Mouse (Mus musculus) T-cell, adult 2 months (primary cell): Measurements from ENCODE around the gene Gas2l2.
A peak's percentile ranks its signal among the peaks of the same experiment; 100 is the strongest.

Experiments used
- DNase-seq: peaks from one replicate; pipeline ENCODE4 v3.0.0; 2022; ENCODE audit warnings: low spot score

The Gas2l2 gene

DNA sequence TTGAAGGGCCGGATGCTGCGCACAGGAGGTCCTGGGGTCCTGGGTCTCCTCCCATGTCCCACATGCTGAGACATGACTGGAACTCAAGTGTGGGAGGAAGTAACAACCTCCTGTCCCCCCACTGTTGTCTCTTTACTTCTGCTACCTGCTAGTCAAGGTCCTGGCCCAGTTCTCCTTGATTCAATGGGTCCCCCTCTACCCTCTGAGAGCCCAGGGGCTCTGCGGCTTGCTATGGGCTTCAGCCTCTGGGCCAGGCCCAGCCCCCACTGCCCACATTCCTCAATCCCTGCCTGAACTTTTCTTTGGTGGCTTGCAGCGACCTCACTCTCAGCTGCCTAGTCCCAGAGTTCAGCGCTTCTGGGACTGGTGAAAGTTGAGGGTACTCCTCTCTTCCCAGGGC lies at the start of gene Gas2l2:
Gene Gas2l2 (minus strand): TSS at position 101 of the 400 bp plus-strand sequence.
- DNase-seq, result no peak

DNA sequence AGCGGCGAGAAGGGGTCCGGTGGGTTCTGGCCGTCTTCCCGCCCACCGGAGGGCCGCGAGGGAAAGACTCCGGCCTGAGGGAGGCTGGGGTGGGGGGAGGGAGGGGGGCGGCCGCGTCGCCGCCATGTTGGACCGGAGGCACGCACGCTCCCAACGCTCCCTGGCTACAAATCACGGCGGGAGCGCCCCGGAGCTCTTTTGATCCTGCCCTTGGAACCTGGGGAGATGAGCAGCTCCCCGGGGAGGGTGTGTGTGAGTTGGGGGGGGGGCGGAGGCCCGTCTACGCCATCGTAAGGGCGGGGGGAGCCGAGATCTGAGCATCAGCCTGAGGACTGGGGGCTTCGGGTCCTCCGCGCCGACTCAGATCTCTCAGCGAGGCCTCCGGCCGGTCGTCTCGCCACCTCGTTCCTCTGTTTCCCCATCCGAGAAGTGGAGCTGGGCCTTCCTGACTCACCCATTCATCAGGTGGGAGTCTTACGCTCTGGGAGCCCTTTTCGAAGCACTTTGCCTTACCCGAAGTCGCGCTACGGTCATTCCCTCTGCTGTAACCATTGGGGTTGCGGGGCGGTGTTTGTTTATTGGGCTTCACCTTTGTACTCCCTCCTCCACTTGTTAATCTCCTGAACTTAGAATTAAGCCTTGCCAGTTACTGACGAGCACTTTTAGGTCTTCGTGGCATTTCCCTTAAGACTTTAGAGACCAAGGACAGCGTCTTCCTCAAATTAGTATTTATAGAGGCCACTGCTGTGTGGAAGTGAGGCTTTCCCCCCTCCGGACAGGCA lies 44.2 kb upstream of the Gas2l2 start:
- DNase-seq, result peak; percentile 11

DNA sequence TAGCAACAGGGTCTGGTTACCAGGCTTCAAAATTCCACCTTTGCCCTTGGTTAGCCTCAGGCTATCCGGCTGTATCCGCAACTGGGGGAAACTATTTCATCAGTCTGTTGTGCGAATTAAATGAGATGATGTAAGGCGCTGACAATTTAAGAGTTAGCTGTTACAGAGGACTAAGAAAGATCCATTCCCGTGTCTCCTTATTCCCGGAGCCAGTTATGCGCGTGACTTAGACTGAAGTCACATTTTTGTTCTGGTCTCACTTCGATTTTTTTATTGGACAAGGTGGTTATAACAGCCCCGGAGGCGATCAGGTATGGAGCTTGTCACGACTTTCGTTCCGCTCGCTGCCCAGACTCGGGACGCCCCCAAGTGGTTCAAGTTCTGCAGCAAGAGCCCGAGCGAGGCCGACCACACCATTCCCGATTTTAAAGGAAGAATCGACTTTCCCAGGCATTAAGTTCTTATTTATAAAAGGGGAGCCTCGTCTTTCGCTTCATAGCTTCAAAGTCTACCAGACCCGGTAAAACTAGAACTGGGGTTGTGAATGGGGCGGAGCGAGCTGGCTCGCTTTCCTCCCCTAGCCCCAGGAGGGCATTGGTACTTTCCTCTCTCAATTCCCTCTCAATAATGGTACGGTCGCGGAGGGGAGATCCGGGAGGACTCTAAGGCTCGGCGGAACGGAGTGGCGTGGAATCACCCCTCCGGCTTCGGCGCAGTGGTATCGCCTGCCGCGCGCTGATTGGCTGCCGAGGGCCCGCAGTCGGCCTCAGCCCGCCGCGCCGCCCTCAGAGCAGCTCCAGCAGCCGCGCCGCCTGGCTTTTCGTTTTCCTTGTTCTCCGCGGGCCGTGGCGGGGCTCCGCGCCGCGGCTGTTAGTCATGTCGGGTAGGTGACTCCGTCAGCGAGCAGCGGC lies 43.3 kb upstream of the Gas2l2 start, which contains the start of gene Taf15:
Gene Taf15 (plus strand): TSS at position 763 of the 911 bp plus-strand sequence.
- peak; percentile 98 for DNase-seq

DNA sequence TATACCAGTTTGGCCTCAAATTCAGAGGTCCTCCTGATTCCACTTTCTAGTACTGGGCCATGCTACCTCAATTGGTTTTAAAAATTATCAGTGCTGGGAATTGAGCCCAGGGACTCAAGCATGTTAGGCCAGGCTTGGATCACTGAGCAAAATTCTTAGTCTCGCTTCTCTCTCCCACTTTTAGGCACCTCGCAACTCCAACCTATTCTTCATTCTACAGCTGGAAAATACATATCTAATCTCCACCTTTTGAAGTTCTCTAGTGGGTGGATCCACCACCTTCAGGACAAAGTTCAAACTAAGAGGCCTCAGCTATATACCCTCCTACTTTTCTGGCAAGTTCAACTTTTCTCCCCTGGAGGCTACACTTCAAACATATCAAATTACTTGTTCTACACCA lies 42.5 kb upstream of the Gas2l2 start:
- no peak for DNase-seq

DNA sequence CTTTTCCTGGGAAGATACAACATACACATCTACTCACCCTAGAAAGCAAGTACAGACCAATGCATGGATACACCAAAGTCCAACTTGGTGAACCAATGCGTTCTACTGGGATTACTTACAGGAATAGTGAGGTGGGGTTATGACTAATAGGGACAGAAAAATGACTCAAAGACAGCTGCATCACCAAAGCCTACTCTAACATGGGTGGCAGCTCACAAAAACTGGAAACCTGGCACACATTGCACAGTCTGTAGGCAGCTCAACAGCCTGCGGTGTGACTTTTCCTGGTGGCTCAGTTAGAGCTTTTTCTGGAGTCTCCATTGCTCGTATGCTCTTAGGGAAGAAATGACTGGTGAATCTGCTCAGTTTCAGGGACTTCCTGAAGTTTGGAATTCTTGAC lies 39.5 kb upstream of the Gas2l2 start:
- no peak for DNase-seq

DNA sequence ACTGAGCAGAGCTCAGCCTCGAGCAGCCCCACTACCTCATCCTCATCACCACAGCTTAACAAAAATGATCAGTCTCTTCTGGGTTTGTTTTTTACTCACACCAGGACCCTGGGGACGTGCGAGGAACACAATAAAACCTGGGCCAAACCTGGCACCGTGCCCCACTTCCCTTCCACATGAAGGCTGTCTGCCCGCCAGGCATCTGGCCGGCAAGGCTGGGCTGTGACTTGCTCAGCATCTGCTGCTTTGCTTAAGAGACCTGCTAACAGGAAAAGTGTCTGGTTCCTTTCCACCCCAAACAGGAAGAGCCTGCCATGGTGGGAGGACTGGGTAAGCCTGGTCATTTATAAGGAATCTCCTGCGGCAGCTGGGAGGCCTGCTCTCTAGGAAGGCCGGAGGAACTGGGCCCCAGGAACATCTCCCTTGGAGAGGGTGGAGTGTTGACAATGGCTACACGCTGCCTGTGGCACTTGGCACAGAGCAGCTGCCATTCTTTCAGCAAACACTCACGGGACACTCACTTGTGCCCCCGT lies 37.9 kb upstream of the Gas2l2 start:
- DNase-seq, result no peak

DNA sequence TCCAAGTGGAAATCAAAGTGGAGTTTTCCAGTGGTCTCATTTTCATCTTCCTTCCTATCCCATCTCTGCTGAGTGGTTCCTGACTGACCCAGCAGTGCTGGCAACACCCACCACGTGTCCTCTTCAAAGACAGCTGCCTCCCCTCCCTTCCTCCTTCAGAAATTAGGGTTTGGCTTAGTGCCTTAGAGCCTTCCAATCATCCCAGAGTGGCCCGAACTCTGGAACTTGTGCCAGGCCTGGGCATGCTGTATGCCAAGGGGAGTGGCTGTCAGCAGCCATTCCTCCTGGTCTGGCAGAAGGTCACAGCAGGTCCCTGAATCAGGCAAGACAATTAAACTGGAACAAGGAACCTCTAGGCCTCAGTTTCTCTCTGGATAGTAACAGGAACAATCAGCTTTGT lies 36.7 kb upstream of the Gas2l2 start:
- no peak for DNase-seq

DNA sequence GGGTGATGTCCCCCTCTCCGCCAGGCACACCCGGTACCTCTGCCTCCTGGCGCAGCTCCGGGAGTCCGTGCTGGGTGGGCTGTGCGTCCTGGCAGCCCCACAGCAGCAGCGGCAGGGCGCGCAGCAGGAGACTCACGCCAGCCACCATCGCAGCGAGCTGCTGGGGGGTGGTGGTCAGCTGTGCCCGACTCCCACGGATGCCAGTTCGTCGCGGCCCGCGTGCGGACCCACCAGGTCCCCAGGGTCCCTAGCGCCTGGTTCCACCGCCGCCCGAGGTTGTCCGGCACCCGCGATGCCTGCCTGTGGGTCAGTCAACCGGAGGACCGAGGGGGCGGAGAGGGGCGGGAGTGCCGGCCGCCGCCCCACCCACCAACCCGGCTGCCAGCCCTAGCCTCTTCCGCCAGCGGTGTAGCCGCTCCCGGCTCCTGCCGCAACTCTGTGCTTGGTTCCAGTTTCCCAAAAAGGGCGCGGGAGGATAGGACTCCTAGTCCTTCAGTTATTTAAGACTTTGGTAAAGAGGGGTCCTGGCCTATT lies 33.5 kb upstream of the Gas2l2 start, which contains the start of gene Mmp28:
Gene Mmp28 (minus strand): TSS at position 361 of the 534 bp plus-strand sequence.
- DNase-seq, result no peak

DNA sequence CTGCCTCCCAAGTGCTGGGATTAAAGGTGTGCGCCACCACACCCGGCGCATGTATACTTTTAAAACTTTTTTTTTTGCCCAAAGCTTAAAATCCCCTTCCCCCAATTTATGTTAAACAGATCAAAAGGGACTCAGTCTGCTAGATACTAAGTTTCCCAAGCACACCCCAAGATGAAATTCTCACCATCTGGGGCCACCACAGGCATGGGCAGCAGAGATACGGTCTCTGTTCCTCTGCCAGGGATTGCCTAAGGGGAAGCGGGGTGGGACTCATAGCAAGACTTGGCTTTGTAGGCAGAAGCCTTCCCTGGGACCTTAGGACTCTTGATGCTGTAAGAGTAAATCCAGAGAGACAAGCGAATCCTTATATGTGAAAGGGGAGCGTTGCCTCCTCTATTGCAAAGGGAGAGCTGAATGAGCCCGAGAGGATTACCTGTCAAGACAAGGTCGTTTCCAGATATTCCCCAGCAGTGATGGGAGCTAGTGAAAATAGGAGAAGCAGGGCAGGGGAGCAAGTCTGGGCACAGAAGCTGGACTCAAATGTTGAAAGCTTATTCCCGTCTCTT lies 32.3 kb upstream of the Gas2l2 start:
- no peak for DNase-seq

DNA sequence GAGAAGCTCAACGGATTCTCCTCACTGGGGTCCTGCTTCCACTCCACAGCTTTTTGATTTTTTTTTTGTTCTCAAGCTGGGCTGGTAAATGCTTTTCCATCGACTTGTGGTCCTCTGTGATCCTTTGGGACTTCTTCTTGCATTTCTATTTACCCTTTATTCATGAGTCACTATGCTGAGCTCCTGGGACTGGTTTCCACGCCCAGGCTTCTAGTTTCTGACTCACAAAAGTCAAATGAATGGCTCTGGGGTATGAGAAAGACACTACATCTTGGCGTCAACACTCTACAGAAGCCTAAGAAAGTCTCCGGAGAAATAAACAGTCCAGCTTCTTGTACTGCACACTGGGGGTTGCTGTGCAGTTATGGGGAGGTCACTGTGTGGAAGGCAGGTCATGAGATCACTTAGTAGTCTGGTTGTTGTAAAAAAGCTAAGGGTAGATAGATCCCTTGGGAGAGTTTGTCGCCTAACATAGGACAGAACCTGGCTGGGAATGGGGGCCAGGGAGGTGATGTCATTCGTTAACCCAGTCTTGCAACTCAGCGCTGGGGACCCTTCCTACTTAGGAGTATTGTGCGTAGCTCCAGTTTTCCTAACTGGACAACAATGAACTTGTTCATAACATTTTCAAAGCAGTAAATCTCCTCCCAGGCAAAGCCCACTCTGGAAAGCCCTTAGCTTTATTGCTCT lies 28.8 kb upstream of the Gas2l2 start:
- no peak for DNase-seq

DNA sequence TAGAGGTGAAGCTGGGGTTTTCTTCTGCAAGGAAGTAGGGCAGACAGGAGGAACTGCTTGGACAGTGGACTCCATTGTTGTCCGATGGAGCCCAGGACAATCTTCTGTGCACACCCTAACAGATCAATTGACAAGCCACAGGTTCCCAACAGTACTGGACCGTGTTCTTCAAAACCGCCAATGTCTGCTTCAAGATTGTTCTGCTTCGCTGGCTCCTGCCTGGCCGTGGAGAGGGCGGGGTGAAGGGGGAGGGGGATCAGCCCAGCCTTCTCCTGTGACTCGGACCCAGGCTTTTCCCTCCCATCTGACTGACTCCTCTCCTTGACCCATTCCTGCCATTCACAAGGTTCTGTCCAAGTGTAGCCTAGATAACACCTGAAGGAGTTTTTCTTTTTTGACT lies 28.0 kb upstream of the Gas2l2 start:
- DNase-seq, result no peak

DNA sequence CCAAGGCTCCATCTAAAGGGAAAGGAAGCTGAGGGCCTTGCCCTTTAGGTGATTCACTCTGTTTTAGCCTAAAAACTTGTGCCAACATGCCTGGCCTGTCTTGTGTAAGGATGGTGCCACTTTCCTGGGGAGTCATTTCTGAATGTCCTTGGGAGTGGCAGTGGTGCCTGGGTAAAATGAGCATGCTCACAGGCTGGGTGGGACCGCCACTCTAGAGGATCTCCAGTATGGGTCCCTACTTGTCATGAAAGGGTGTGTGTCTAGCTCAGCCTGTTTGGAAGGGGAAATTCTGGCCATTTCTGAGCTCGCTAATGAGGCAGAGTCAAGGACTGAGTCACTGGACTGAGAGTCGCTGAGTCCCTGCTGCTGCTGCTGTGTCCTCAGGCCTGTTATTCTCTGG lies 26.4 kb upstream of the Gas2l2 start:
- DNase-seq, result no peak

DNA sequence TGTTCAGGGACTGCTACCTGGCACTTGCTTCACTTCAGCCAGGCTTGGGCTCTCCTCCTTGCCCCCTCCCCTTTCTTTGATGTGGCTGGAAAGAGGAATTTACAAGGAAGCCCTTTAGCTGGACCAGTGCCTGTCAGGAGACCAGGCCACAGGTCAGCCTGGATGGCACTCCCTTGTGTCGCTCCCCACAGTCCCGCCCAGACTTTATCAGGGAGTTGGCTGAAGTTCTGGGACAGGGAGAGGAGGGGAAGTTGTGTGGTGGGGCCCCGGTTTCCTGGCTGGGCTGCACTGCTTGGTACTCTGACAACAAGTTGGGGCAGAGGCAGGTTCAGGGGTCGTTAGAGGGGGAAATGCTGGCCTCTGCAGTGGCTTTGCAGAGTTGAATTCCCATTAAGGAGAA lies 25.3 kb upstream of the Gas2l2 start:
- DNase-seq, result no peak

DNA sequence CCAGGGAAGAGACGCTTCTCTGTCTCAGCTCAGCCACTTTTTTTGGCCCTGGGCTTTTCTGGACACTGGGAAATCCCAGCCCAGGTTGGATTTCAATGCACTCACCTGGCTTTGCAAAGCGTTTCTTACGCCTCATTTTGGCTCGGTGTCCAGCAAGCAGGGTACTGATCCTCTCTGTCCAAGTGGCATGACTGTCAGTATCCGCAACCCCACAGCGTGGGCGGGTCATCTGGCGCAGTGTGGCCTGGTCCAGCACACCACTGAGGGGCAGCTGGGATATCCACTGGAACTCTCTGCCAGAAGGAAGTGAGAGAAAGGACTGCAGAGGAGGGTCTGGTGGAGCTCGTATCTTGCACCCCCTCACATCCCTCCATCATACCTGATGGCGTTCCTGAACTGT lies 22.0 kb upstream of the Gas2l2 start:
- no peak for DNase-seq

DNA sequence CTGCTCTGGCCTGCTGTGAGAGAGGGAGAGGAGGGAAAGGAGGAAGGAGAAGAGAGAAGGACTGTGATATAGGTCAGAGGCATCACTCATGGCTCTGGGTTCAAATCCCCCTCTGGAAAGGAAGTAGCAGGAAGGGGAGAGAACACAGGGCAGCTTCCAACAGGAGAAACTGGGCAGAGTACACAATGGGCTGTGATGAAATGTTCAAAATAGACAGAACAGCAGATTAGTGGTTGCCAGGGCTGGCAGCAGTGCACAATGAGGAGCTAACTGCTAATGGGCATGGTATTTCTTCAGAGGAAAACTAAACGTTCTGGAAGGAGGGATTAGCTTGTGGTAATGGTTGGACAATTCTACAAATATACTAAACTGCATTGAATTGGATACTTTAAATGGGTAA lies 21.3 kb upstream of the Gas2l2 start:
- DNase-seq, result no peak

DNA sequence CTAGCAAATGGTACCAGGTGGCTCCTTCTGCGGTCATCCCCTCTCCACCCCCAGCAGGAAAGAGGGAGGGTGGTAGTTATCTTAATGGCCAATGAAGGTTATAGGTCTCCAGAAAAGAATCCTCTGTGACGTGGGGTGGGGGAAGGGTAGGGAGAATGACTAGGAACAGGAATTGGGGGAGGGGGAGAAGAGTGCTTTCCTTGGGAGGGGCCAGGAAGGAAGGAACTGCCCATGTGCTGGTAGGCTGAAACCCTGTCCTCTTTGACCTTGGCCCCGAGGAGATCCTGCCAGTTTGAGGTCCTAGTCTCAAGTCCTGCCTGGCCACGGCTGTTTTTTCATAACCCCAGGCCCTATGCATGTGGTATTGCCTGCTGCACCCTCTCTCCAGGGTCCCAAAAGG lies 20.0 kb upstream of the Gas2l2 start:
- DNase-seq, result no peak

DNA sequence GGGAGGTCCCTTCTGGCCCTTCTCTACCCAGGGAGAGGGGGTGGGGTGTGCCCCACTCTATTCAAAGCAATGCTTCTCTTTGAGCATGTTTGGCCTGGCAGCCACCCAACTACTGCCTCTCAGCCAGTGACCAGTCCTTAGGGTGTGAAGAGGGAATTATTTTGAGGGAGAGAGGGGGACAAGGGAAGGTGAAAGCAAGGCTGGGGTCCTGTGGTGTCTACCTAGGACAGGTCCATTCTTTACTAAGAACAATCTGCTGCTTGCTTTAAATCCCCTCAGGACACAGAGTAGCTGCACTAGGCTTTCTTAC lies 19.6 kb upstream of the Gas2l2 start:
- no peak for DNase-seq

DNA sequence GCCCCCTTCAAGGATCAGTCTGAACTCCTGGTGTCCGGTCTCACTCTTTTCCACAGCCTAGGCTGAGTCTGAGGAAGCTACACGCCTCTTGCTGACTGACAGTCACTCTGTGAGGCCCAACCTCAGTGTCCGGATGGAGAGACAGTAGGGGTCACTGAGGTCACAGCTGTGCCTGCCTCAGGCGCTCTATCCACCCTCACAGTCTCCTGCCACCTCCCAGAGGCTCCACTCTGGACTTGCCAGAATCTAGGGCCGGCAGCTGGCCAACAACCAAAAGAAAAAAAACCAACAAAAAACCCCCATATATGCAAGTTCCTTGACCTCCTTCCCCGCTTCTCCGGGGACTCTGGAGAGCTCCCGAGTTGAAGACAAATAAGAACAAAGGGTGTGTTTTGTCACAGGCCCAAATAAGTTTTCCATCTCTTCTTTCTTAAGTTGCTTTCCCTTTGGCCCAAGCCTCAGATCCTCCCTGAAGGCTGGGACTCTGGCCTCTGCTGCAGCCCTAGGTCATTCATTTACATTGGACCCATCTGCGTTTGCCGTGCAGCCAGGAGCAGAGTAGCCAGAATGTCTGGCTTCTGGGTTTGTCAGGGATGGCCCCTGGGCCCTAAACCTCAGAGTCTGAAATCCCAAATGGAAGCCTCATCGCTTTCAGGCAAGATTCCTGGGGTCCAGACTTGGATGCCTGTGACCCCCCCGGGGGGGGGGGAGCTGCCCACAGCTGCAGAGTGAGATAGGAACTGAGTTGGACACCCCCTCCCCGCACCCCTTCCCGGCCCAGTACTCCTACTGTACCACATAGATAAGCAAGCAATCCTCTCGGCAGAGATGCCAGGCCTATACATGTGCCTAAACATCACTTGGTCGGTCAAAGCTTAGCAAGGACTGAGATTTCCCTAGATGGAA lies 19.0 kb upstream of the Gas2l2 start:
- DNase-seq, result no peak

DNA sequence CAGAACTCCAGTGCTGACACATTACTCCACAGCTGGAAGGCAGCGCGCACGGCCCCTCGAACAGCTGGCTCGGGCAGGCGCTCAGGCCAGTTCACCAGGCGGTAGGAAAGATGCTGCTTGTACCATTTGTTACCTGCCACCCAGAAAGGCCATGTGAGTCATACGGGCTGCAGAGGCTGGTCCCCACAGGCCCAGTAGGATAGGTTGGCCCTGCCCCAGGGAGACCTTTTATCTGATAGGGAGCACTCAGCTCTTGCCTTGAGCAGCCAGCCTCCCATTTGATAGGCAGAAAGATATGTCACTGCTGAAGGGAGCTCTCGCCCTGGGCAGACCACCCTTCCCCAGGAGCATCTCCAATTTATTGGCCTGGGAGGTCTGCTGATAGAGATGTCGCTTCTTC lies 18.4 kb upstream of the Gas2l2 start:
- no peak for DNase-seq

DNA sequence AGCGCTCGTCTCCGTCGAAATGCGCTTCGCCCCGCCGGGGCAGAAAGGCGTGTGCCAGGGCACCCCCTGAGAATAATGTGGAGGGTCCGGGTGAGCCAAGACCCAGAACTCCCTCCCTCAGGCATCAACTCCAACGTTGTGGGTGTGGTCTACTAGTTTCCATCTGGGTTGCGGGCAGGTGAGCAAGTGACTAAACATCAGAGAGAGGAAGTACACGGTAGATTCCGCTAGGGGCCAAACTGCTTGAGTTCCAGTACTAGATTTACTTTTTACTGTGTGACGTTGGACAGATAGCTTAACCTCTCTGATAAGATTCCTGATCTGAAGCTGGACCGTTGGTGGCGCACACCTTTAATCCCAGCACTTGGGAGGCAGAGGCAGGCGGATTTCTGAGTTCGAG lies 15.7 kb upstream of the Gas2l2 start:
- peak; percentile 29 for DNase-seq

DNA sequence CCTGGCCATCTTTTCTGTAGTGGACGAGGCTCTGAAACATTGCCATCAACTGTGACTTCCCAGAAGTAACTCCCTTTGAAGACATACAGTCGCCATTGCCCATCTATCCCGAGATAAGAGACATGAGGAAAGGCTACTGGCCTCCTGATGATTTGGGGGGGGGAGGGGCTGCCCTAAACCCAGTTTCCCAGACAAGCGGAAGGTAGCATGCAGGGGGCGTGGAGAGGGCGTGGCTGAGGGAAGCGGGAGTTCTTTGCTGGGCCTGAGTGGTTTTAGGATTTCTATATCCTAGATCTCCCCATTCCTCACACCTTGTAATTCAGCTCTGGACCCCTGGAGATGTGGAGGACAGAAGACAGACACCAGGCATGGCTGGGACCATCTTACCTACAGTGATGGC lies 14.6 kb upstream of the Gas2l2 start:
- no peak for DNase-seq
